Mouse (Mus musculus) kidney, adult 2 months (tissue): Measurements from ENCODE around the gene Ankrd35.
"Not testable (repeated sequence)": the region's sequence is repeated elsewhere in the genome, so short reads cannot be mapped to it uniquely, and the experiment has no call there.

ENCODE experiments used
- CTCF ChIP-seq: fragments of 200-500 bp; conservative IDR thresholded peaks from 2 replicates; pipeline ENCODE4 v1.5.1; 2011; ENCODE audit warnings: low read depth, mild to moderate bottlenecking, control low read depth, low read length, moderate library complexity, mixed read lengths; ENCODE audit not compliant: insufficient read depth, insufficient read length
- POLR2A ChIP-seq: fragments of 200-500 bp; IDR thresholded peaks from one replicate; pipeline ENCODE4 v1.6.1; 2011; ENCODE audit warnings: low read depth, low read length, control low read depth

DNA sequence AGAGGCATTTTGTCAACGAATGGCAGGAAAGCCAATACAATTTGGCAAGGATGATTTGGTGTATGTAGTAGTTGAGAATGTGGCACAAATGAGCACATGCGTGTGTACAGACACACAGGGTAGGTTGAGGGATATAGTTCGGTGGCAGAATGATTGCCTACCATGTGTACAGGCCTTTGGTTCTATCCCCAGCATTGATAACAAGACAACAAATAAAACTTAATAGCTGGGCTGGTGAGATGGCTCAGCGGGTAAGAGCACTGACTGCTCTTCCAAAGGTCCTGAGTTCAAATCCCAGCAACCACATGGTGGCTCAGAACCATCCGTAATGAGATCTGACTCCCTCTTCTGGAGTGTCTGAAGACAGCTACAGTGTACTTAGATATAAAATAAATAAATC is 16.1 kb downstream of the Ankrd35 start:
- not testable (repeated sequence) for TF ChIP-seq CTCF, POLR2A
